Mouse (Mus musculus): ENCODE results near the gene Fbxo3.
"Not testable (repeated sequence)": the region's sequence is repeated elsewhere in the genome, so short reads cannot be mapped to it uniquely, and the experiment has no call there.

The Fbxo3 gene

GRCm38 (mm10) chr2:104027458-104028138 is at the start of gene Fbxo3:
TSS of gene Fbxo3 (plus strand) at chr2:104027721.
- DNase-seq (ENCODE audit: low read depth): no peak

DNA sequence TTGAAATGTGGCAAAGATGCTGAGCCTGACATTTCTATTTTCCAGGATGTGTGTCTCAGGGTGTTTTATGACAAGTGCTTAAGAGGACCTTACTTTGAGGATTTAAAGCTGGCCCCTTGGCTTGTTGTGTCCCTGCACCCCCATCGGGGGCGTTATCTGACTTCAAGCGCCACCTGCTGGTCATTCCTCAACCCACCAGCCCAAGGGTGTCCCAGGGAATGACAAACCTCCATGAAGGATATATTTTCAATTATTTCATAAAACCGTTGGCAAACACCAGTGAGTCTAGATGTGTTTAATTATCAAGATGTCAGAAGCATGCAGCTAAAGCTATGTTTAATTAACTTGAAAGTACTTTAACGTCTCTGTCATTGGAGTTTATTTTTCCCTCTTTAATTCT is 45.3 kb upstream of the Fbxo3 start:
- peak; percentile 14 for DNase-seq (ENCODE audit: low read depth)

GRCm38 (mm10) chr2:103983146-103983545 is 44.4 kb upstream of the Fbxo3 start:
- no peak for DNase-seq (ENCODE audit: low read depth)

- not testable (repeated sequence) for DNase-seq (ENCODE audit: low read depth)
Observed at GRCm38 (mm10) chr2:103987595-103987994, 39.9 kb upstream of the Fbxo3 start.

GRCm38 (mm10) chr2:103989724-103990123 is 37.8 kb upstream of the Fbxo3 start:
- DNase-seq (ENCODE audit: low read depth): no peak

DNA sequence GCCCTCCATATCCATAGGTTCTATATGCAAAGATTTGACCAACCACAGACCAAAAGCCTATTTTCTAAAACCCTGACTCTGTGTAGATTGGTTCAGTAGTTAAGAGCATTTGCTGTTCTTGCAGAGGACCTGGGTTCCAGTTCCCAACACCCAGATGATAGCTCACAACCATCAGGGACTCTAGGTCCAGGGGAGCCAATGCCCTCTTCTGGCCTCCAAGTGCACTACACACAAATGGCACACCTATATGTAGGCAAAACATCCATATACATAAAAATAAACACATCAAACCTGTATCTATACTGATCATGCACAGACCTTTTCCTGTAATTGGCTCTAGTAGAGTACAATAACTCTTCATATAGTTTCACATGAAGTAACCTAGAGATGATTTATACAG is 36.2 kb upstream of the Fbxo3 start:
- no peak for DNase-seq (ENCODE audit: low read depth)

DNA sequence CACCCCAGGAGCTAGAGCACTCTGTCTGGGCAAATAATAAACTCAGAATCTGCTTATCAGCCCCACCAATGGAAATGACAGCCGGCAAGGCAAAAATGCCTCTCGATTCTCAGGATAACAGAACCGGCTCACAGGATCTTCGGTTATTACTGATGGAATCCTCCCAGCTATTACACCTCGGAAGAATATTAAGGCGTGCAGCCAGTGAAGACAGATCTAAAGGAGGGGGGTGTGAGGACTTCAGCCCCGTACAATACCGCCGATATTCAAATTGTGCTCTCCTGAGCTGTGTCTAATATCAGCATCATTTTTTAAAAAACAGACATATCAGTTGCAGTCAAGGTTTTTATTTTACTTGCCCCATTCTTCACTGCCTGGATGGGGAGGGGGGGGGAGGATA is 35.4 kb upstream of the Fbxo3 start:
- no peak for DNase-seq (ENCODE audit: low read depth)

DNA sequence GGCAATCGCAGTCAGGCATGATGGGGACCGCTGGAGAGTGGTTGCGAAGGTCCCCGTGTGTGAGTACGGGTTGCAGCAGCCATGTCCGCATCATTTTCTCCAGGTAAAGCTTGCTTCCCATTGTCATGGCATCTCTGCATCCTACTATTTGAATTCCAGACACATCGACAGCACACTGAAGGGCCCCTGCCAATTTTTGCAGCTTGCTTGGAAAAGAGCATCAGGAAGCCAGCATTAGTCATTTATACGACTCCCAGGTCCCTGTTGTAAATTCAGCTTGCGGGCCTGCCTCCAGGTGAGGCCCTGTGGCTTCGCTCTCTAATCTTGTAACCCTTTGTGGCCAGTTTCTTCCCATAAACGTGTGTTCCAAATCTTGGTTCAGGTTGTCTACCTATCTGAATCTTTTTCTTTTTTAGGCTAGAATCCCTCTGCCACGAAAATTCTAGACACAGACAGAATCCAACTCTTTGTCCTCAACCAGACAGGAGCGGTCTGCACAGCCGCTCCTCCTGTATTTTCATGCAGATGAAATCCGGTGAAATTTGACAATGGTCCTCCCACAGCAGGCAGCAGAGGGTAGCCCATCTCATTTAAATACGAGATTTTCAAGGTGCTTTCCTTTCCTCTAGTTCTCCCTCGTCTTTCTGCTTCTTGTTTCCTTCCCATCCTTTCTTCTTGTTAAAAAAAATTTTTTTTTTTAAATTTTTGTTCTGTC is 34.7 kb upstream of the Fbxo3 start:
- DNase-seq (ENCODE audit: low read depth): no peak

- DNase-seq (ENCODE audit: low read depth): no peak
Observed at GRCm38 (mm10) chr2:104001076-104001475, 26.4 kb upstream of the Fbxo3 start.

DNA sequence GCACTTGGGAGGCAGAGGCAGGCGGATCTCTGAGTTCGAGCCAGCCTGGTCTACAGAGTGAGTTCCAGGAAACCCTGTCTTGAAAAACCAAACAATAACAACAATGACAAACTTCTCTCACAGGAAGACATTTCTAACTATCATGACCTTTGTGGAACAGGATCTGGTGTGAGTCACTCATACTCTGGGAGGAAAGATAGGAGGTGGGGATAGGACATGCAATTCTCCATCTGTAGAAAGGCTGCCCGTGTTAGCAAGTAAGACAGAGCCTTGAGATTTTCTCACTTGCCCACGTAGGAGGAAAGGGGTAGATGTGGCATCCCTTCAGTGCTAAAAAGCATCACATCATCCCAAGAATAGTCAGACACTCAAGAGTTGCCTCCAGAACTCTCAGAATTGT is 25.7 kb upstream of the Fbxo3 start:
- DNase-seq (ENCODE audit: low read depth): no peak

- DNase-seq (ENCODE audit: low read depth): no peak
Observed at GRCm38 (mm10) chr2:104002711-104003413, 24.7 kb upstream of the Fbxo3 start.

DNA sequence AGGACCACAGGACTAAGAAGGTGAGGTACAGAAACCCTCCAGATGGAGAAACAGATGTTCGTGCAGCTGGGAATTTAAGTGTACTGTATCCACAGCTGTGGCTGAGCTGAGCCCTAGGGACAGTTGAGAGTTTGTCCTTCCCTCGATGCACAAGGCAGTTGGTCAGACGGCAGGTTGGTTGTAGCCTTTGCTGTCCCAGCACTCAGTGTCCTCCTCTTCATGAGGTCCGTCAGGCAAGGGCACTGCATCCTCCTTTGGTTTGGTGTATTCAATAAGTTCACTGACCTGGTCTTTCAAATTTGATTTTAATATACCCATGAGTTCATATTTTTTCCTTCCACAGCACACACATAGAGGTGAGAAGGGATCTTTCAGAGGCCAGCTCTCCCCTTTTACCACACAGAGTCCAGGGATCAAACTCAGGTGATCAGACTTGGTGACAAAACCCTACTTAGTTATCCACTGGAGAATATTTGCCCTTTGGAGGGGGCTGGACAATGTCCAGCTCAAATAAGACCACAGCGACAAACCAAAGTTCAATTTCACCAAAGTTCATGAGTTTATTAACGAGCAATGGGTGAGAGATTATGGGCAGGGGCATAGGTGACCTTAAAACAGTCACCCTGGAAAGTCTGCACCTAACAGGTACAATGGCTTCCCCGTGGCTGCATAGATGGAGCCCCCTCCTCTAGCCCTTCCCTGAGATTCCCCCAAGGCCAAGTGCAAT is 19.6 kb upstream of the Fbxo3 start:
- no peak for DNase-seq (ENCODE audit: low read depth)

- DNase-seq (ENCODE audit: low read depth): not testable (repeated sequence)
Observed at GRCm38 (mm10) chr2:104008853-104009252, 18.7 kb upstream of the Fbxo3 start.

DNA sequence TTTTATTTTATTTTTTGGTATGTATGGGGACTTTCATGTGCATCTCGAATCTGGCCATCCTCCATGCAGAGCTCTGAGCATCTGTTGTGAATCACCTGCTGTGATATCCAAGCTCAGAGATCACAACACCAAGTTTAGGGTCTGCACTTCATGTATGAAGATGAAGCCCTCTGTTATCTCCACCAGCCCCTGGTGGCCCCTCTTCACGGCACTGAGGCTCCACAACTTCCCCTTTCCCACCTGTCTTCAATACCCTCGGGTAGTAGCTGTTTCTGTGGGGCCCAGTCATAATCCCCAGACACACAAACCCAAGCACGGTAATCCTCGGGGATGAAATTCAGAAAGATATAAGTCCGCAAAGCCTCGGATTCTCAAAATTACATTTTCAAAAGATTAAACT is 4.4 kb upstream of the Fbxo3 start:
- no peak for DNase-seq (ENCODE audit: low read depth)

DNA sequence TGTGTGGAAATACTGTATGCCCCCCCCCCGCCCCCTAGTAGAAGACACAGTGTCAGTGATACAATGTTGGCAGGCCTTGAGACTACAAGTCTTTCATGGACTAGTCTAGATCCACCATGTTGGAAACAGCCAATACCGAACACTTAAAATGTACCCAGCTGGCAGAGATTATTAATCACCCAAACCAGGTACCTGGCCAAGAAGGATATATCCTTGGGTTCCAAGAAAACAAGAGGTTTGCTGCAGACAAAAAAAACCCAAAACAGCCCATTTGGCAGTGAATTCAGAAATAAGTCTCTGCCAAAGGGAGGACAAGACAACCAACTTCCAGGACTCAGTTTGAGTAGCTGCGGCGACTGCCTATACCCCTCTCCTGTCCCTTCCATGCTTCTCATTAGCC is 2.9 kb upstream of the Fbxo3 start:
- DNase-seq (ENCODE audit: low read depth): no peak

DNA sequence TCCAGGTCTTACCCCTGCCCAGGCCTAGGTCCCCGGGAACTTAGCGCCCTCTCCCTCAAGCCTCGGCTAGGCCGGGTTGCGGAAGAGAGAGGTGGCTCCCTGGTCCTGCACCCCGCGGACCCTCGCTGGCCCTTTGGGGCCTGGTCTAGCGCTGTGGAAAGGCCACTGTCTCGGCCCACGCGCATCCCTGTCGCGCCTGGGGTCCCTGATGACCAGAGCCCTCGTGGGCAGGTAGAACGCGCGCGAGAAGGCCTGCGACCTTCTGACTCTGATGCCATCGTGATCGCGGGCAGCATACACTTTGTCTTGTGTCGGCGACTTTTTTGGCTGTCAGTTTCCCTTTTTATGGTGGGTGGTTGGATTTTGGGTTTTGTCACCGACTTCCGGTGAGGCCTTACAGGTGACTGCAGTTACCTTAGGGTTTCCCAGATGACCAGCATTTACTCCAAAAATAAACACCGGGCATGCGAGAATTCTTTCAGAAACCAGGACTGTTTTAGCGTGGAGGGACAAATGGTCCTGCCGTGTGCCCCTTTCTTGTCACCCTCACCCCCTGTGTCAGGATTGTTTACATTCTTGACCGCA is 710 bp downstream of the Fbxo3 start, which contains the start of gene 4931422A03Rik:
TSS of gene 4931422A03Rik (minus strand) at position 223 of the 585 bp plus-strand sequence.
- DNase-seq (ENCODE audit: low read depth): no peak

DNA sequence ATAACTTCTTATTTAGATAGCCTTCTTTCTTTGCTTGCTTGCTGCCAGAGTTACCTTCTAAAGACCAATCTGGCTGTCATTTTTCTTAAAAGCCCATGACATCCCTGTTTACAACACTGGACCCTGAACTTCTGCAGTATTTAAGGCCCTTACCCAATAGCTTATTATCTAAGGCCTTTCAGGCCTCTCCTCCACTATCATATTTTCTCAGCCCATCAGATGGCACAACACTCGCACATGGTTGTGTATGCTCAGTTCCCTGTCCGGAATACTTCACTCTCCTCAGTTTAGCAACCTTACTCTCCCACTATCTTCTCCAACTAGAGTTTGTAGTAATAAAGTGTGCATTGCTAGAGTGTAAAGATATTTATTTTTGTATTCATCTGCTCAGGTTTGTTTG is 1.6 kb downstream of the Fbxo3 start:
- no peak for DNase-seq (ENCODE audit: low read depth)

DNA sequence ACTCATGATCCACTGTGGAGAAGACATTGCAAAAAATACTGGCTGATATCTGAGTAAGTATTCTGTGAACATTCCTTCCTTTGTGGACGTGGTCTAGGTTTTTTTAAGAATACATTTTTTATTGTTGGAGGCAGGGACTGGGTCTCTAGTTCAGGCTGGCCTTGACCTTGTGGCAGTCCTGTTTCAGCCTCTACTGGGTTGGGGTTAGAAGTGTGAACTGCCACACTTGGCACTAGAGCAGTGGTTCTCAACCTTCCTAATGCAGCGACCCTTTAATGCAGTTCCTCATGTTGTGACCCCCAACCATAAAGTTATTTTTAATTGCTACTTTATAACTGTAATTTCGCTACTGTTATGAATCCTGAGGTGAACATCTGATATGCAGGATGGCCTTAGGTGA is 2.9 kb downstream of the Fbxo3 start:
- DNase-seq (ENCODE audit: low read depth): no peak

DNA sequence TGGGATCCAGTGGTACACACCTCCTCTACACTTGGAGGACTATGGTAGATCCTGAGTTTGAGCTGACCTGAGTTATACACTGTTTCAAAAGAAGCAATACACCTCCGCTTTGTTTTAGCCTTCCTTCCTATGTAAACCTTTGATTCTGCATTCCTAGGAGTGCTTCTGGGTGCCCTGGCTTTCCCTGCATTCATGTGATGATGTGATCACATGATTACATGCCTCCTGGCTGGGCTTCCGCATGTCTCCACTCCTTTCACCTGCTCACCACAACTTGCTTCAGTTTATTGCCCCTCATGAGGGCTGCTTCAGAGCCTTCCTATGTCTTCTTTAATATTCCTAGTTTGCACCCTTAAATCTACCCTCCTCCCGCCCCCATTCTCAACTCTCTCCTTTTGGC is 4.5 kb downstream of the Fbxo3 start:
- no peak for DNase-seq (ENCODE audit: low read depth)

DNA sequence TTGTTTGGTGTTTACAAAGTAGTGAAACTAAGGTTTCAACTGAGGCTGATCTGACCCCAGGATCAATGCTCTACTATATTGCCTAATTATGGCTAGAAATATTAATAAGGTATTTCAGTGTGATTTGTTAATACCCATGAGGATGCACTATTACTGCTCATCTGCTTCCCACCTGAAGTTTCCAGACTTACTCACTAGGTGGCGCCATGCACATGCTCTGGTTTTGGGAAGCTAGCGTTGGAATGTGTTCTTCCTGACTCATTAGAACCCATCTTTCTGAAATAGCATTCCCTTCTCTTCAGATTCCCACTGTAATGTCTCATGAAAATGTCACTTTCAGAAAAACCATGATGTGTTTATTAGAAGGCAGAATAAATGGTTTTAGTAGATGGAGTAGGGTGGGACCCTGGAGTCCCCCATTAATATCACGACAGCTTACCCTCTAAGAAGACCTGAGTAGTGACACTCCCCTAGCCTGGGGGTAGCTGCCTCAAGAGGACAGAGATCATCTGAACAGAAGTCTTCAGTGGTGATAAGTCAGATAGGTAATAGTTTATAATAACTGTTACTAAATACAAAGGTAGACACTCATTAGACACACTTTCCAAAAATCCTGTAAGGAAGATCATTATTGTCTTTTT is 7.4 kb downstream of the Fbxo3 start:
- no peak for DNase-seq (ENCODE audit: low read depth)

DNA sequence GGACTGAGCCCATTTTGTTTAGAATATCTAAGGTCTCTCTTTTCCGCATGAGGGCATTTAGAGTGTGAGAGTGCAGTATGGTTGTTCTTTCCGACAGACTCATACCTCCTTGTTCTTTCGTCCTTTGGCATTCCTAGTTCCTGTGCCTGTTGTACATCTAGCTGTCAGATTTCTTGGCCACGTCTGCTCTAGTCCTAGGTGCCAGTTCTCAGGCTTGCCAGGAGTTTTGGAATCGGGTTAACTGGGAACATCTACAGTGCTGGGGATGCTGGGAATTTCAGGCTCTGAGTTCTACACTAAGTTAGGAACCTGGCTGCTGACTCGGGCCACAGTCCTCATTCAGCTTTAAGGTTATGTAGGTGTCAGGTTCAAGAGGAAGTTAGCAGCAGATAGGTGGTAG is 8.1 kb downstream of the Fbxo3 start:
- DNase-seq (ENCODE audit: low read depth): no peak

DNA sequence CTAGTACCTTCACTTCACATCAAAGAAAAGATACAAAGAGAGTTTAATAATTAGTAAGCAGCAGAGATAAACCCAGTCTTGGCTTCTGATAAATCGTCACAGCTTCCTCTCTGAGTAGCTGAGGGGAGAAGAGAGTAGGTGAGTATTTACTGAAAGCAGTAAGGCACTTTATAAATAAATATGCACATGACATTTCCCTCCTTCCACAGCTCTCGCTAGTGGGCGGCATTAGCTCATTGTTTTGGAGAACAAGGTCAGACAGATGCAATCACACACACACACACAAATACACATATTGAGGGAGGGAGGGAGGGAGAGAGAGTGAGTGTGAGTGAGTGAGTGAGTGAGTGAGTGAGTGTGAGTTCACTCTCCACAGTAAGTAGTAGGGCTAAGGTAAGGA is 8.8 kb downstream of the Fbxo3 start:
- no peak for DNase-seq (ENCODE audit: low read depth)

Measured in fibroblast of lung, adult 2 months (primary cell).